Mouse (Mus musculus): ENCODE results near the gene Ubxn6.

The Ubxn6 gene

DNA sequence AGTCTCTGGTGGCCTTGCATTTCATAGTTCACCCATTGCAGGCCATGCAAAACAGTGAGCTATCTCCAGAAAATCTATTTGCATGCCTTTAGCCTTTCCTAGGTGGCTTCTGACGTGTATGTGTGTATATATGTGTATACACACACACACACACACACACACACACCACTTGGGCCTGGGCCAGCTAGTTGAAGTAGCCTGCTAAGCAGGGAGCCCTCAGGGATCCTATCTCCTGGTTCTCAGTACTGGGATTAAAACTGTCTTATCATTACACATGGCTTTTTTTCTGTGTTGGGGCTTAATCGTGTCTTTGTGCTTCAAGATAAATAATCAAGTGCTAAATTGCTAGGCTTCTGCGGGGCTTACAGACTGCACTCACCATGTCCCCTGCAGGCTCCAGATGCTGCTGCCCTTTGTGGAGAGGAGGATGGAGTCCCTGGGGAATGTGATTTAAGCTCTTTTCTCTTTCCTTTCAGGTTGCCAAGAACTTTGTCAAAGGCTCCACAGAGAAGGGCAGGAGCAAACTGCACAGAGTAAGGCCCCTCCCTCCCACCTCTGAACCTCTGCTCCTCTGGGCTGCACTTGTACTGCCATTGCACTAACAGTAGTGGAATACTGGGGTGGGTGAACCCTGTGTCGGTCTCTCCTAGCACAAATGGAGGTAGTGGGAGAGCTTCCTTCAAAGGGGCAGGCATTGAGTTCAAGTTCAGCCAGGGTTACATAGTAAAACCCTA lies 18.7 kb downstream of the Ubxn6 start:
- in situ Hi-C loops (cut with MboI, MseI): no loop called here

DNA sequence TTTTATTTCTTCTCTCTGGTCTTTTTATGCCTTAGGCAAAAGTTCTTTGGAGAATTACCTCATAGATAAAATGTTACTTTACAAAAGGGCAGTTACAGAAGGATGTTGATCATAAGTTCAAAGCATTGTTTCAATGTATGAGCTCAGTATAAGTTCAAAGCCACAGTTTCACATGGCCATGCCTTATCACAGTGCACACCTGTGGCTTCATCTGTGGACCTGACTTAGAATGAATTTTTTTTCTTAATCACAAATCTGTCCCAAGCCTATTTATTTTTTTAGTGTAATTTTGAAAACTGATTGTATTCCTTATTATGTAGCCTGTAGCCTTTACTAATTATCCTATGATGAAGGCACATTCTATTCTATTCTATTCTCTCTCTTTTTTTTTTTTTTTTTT lies 19.9 kb downstream of the Ubxn6 start:
- in situ Hi-C loops (cut with MboI, MseI): no loop called here

DNA sequence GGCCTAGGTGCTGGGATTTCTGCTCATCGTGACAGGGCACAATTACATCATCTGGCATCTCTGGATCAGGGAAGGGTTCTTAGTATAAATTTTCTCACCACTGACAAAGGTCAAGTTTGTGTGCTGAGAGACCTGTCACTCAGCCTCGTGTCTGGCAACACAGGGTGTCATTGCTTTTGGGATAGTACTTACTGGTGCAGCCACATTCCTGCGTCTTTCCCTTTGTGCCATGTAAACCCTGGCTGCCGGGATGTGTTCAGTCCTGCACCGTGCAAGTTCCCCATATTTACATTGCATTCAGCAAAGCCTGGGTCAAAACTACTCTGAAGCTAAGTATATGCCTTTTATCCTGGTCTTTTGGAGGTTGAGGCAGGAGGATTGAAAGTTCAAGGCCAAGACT lies 23.5 kb downstream of the Ubxn6 start:
- in situ Hi-C loops (cut with MboI, MseI): no loop called here

DNA sequence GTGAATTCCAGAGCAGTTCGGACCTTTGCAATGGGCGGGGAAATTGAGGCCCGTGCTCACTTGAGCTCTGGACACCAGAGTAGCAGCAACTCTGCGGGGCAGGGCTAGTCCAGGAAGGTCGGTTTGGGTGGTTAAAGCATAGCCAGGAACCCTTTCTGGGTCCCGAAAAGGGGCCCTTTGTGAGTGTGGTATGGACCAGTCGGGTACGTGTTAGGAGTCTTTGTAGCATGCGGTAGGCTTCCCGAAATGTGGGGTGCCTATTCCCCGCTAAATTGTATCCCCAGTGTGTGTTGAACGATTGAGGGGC lies 34.0 kb downstream of the Ubxn6 start:
- in situ Hi-C loops (cut with MboI, MseI): no loop called here

DNA sequence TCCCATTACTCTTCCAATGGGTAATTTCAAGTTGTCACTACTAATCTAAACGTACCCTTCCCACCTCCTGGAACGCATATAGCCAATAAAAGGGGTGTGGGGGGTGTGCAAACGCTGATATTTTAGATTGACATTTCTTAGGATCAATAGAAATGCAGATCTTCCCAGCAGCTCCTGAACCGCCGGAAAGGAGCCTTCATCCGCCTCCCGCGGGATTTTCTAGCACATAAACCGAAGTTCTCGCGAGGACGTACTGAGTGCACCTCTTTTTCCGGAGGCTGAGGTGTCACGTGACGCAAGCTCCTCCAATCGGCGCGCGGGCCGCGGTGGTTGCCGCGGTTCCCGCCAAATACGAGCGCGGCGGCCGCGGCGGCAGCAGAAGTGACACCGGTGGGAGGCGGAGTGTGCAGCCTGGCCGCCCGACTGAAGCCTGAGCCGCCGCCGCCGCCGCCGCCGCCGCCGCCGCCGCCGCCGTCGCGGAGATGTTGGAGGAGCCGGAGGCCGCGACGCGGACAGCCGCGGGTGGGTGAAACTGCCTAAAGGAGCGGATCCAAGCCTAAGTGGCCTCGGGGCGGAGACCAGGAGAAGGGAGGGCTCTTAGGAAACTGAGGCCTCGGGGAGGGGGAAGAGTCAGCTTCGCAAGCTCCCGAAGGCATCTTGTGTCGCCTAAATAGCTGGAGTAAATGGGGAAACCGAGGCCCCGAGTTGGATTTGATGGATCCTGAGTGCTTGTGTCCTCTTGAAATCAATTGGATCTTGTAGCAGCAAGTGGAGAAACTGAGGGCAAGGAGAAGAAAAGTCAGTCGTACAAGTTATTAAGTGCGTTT lies 34.6 kb downstream of the Ubxn6 start, which contains the start of gene Chaf1a:
TSS of gene Chaf1a (plus strand) at position 410 of the 827 bp plus-strand sequence.
- in situ Hi-C loops (cut with MboI, MseI): no loop called here

DNA sequence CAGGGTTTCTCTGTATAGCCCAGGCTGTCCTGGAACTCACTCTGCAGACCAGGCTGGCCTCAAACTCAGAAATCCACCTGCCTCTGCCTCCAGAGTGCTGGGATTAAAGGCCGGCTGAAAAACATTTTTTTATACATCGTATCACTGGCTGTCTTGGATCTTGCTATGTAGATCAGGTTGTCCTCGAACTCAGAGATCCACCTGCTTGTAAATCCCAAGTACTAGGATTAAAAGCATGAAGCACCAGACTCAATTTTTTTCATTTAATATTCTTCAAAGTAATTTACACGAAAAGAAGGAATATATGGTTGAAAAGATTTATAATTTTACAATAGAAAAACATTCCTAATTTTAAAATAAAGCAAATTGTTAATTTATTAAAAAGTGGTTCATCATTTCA lies 35.5 kb downstream of the Ubxn6 start:
- in situ Hi-C loops (cut with MboI, MseI): no loop called here

DNA sequence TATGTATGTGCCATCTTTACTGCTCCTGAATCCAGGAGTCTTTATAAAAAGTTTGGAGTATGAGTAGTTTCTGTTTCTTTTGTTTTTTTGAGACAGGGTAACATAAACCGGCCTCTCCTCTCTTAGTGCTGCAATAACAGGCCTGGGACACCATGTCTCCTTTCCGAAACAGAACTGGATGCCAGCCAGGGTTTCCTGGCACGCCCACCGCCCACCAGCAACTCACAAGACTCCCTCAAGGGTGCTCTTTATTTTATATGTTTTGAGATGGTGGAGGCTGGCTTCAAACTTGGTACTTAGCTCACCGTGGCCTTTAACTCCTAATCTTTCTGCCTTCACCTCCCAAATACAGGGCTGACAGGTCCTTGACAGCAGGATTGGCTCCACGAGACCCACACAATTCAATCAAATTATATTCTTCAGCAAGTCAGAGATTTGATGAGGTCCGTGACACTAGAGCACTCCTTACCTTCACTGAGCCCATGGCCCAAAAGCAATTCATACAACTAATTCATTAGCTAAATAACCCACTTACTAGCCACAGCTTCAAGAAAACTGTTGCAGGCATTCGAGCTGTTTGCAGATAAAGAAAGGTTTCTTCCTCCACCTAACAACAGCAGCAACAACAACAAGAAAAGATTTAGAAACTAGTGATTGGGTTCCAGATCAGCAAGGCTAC lies 36.1 kb downstream of the Ubxn6 start:
- in situ Hi-C loops (cut with MboI, MseI): no loop called here

DNA sequence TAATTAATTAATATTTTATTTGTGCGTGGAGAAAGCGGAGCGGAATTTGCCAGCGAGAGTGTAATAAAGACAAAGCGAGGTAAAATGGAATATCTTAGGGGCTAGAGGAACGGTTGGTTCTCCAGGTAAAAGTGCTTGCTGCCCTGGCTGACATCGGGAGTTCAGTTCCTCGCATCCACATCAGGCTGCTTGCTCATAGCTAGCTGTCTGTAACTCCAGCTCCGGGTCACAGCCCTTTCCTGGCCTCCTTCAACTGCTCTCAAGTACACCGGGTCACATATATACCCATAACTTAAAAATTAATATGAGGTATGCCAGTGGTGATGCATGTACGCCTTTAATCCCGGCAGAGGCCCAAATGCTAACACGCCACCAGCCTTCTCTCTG lies 37.9 kb downstream of the Ubxn6 start:
- in situ Hi-C loops (cut with MboI, MseI): no loop called here

DNA sequence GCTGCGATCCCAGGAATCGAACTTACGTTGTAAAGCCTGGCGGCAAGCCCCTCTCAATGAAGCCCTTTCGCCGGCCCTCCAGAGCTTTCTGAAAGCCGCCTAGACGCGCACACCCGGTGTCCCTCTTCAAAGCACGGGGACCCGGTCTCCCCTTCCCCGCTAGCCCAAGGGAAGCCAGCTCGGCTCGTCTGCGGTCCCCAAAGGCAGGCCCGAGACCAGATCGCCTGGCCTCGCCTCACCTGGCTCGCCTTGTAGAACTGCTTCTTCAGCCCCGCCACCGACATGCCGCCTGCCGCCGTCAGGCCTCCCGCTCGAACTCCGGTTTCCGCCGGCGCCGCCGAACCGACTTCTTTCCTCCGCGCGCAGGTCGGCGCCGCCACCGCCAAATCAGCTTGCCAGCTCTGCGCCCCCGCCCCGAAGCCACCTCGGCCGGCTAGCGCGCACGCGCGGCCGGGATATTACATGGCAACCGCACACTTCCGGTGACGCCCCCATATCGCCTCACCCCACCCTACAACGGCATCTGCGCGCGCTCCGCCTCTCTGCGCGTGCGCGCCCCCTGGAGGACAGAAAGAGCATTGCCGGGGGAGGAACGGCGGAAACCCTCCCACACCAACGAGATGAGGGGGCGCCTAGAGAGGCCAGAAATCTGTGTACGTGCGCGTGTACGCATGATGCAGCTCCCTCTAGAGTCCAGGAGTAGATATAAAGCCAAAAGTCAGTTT lies 38.5 kb downstream of the Ubxn6 start, which contains the start of gene Sh3gl1:
TSS of gene Sh3gl1 (minus strand) at position 460 of the 725 bp plus-strand sequence.
- in situ Hi-C loops (cut with MboI, MseI): no loop called here

DNA sequence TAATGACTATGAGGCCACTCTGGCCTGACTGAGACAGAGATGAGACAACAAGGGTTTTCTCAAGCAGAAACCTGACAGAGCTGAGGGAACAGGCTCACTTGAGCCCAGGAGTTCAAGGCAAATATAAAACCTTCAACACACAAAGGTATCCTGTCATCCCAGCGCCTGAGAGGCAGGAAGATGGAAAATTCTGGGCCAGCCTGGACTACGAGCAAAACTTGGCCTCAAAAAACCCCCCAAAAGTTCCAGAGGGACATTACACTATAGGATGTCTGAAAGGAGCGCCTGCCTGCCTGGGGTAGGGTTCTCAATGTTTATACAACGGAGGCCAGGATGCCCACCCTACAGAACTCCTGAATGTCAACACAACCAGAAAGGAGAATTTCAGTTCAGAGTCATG lies 39.6 kb downstream of the Ubxn6 start:
- in situ Hi-C loops (cut with MboI, MseI): no loop called here

DNA sequence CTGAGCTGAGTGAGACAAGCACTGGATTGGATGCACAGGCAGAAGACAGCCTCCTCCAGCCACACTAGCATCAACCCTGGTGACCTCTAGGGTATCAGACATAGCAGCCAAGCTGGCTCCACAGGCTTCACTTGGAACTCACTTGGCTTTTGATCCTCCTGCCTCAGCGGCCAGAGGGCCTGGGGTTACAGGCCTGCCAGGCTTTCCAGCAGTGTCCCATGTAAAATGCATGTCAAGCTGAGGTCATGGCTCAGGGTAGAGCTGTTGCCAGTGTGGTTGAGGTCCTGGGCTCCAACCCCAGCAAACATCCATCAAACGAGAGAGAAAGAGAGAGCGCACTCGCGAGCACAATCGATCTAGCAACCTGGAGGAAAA lies 40.1 kb downstream of the Ubxn6 start:
- in situ Hi-C loops (cut with MboI, MseI): no loop called here

DNA sequence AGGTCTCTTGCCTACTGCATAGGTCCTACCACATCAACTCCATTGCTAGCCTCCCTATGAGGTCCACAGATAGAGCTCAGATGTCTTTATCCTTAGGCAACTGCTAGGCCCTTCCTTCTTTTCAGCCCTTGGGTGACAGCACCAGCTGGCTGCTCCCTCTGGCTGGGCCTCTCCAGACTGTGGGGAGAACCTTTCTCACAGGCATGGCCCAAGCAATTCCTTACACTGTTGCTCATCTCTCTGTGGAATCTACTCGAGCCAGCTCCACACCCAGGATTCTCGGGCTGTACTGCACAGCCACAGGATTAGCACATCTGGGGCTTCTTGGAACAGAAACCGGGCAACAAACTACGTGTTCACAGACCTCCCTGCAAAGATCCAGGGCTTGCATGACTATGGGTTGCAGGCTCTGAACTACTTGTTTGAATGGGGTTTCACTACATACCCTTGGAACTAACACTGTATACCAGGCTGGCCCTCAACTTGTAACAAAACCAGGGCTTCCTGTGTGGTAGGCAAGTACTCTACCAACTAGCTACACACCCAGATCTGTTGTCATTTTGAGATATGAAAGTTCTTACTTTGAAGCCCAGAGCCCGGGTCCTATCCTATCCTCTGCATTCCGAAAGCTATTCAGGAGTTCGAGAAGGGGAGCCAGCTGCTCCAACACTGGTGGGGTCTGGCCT lies 40.6 kb downstream of the Ubxn6 start:
- in situ Hi-C loops (cut with MboI, MseI): no loop called here

DNA sequence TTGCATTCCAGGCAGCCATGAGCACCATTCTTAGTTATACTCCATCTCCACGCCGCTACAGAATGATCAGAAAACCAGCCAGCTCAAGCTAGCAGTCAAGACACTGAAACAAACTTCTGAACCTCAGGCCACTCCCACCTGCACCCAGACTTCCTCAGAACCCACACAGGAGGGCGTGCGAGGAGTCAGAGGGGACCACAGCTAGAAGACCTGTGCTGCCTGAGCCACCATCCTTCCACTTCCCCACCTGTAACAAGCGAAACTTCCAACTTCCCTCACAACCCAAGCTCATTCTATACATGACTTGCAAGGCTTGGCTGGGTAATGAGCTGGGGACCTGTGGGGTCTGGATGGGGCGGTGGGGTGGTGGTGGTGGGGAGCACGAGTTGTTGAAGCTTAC lies 42.0 kb downstream of the Ubxn6 start:
- in situ Hi-C loops (cut with MboI, MseI): no loop called here

DNA sequence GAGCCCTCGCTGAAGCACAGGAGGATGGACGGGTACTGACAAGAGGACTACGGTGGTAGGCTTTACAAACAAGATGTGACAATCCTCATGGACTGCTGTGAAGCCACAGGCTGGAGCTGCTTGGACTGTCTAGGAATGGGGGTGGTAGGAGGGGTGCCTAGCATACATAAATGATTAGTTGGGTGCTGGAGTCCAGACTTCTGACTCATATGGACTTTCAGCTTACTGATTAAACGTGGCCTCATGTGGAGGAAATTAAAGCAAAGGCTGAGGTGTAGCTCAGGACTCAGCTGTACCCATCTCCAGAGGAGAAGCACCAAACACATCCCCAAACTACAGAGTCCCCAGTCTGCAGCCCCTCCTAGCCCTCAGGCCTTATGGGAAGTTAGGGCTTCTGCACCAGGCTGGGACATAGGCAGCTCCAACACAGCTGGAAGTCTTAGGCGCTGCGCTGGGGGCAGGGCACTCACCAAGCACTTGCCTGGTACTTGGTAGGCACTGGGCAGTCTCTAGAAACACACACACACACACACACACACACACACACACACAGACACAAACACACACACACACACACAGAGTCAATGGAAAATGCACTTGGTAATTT lies 42.6 kb downstream of the Ubxn6 start:
- in situ Hi-C loops (cut with MboI, MseI): no loop called here

DNA sequence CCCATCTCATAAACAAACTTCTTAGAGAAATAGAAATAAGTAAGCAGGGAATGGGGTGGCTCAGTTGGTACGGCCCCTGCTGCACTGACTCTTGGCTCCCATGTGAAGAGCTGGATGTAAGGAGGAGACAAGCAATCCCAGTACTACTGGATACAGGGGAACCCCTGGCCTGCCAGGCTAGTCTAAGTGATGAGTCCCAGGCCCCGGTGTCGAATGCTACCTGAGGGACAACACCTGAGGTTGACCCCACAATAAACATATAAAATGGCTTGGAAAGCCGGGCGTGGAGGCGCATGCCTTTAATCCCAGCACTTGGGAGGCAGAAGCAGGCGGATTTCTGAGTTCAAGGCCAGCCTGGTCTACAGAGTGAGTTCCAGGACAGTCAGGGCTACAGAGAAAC lies 43.4 kb downstream of the Ubxn6 start:
- in situ Hi-C loops (cut with MboI, MseI): no loop called here

DNA sequence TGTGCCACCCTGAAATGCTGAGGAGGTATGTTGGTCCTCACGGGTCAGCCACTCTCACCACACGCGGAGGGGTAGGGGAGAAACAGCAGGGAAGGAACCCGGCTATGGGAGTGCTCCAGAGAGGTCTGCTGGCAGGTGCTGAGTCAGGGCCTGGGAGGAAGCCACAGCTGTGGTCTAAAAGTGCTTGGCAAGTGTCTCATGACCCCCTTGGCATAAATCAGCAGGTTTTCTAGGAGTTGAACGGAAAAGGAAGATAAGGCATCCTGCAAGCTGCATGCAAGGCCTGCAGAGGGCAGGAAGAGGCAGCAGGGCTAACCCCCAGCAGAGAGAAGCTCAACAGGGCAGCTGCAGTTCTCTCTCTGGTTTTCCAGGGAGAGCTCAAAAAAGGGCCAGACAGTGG lies 43.9 kb downstream of the Ubxn6 start:
- in situ Hi-C loops (cut with MboI, MseI): no loop called here

DNA sequence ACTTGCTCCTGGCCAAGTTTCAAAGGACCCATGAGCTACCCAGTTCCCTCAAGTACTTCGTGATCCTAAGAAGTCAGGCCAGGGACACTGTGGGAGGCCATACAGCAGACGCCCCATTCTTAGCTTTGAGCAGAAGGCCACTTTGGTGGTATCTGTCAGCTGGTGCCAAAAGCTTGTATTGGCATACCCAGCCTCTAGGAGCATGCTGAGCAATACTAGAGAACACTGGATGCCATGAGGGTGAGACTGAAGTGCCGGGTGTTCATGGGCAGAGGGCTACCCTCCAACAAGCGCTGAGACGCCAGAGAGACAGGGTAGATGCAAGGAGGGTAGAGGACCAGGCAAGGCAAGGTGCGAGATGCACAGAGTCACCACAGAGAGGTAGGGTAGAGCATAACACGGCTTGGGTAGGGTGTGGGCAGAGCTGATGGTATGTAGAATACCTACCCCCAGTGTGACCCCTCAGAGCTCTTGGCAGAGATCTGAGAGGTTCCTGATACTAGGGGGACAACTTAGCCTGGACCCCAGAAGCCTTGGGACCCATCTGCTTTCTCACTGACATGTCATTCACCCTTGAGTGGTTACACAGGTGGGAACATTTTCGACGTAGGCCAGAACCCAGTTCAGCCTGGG lies 44.5 kb downstream of the Ubxn6 start:
- in situ Hi-C loops (cut with MboI, MseI): no loop called here

DNA sequence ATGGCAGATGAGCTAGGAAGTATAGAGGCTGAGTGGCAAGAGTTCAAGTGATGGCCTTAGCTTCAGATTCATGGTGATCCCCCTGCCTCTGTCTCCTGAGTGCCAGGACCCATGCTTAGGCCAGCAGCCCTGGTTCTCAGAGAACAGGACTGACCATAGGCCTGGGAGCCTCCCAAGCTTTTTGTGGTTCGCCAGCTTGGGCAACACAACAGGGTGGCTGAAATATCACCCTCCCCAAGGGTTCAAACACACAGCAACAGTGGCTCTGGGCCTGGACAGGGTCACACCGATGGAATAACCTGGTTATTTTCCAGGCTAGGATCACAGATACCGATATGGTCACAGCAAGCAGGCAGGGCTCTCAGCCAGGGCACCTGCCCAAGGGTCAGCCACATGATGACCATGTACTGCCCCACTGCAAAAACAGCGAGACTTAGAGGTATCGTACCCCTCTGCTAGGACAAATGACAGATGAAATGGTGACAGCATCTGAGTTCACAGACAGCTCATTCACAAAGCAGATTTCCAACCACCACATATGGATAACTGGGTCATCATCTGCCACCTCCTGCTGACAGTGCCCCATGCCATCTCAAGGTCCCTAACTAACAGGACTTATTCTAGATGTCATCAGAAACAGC lies 46.9 kb downstream of the Ubxn6 start:
- in situ Hi-C loops (cut with MboI, MseI): no loop called here

DNA sequence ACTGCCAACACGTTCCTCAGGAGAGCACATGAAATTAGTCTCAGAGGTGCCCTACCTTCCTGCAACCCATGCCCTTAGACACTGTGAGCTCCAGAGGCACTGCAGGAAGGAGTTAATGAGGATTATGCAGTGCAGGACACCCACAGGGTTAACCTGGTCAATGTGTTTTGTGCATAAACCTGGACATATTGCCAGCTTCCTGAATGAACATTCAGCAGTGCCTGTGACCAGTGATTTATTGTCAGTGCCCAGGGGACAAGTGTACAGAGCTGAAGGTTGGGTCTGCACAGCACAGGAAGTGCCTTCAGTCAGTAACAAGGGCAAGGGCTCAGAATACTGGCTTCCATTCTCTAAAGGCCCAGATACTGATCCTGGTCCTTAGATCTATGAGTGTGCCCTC lies 47.9 kb downstream of the Ubxn6 start:
- in situ Hi-C loops (cut with MboI, MseI): no loop called here

DNA sequence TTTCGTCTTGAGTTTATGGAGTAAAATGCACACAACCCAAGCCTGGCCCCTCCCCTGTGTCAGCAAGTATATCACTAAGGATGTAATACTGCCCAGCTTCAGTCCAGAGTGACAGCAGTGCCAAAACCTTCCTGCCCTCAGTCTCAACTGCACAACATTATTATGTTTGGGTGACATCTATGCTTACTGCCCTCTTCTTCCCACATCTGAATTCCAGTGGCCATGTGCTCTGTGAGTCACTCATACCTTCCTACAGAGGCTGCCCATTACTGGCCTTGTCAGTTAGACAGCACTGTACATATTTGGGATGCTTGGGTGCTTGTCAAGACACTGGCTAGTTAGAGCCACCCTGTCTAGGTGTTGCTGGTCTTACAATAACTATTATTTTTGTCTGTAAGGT lies 48.5 kb downstream of the Ubxn6 start:
- in situ Hi-C loops (cut with MboI, MseI): no loop called here
